Mouse (Mus musculus): Measurements from ENCODE around the gene Acap1. TPM values are rescaled to one million over a fixed set of nuclear protein-coding genes. Genes with fewer than 3 reads are reported as not detected.
A peak's percentile ranks its signal among the peaks of the same experiment; 100 is the strongest.

Gene Acap1
- polyA plus RNA-seq, 1 experiment from 2014 or later: 0.83 TPM

- no peak for ATAC-seq (ENCODE audit: low FRiP score)
- Histone ChIP-seq H3K9ac (no peak overlapping the region), H3K4me3 (replicated peaks) (no peak overlapping the region), H3K27me3 (no peaks in the 10 kb centered on the region), H3K27ac (no peak overlapping the region), H3K9me3 (no peaks in the 10 kb centered on the region), H3K4me1 (peaks cover 32% of the 10 kb centered on the region), H3K4me2 (no peak overlapping the region), H3K36me3 (replicated peaks) (peaks cover 89% of the 10 kb centered on the region)
- WGBS: 95% methylated on average over 6 of the region's 6 CpGs
Measured at GRCm38 (mm10) chr11:69911701-69912100, 16.4 kb upstream of the Acap1 start.

GRCm38 (mm10) chr11:69910781-69911560 is 15.6 kb upstream of the Acap1 start:
- 95% methylated on average over 17 of the region's 17 CpGs for WGBS
- Histone ChIP-seq H3K4me3 (replicated peaks) (no peak overlapping the region), H3K27me3 (no peaks in the 10 kb centered on the region), H3K27ac (no peak overlapping the region), H3K9me3 (no peaks in the 10 kb centered on the region), H3K4me2 (no peak overlapping the region), H3K36me3 (replicated peaks) (peaks cover 89% of the 10 kb centered on the region), H3K9ac (no peak overlapping the region), H3K4me1 (peaks cover 28% of the 10 kb centered on the region)
- no peak for ATAC-seq (ENCODE audit: low FRiP score)

- no peak for ATAC-seq (ENCODE audit: low FRiP score)
- WGBS: 95% methylated on average over 8 of the region's 8 CpGs
- no peak overlapping the region for H3K9ac ChIP-seq
- H3K27me3 ChIP-seq: no peaks in the 10 kb centered on the region
- H3K27ac ChIP-seq: no peak overlapping the region
- H3K36me3 ChIP-seq (replicated peaks): peaks cover 89% of the 10 kb centered on the region
- H3K9me3 ChIP-seq: no peaks in the 10 kb centered on the region
- peaks cover 21% of the 10 kb centered on the region for H3K4me1 ChIP-seq
- H3K4me3 ChIP-seq (replicated peaks): no peak overlapping the region
- no peak overlapping the region for H3K4me2 ChIP-seq
Measured at GRCm38 (mm10) chr11:69910177-69910576, 14.8 kb upstream of the Acap1 start.

- no peak overlapping the region for H3K4me2 ChIP-seq
- H3K4me1 ChIP-seq: peaks cover 11% of the 10 kb centered on the region
- H3K9ac ChIP-seq: no peak overlapping the region
- no peak for ATAC-seq (ENCODE audit: low FRiP score)
- no peak overlapping the region for H3K27ac ChIP-seq
- 89% methylated on average over 5 of the region's 5 CpGs for WGBS
- H3K9me3 ChIP-seq: no peaks in the 10 kb centered on the region
- no peaks in the 10 kb centered on the region for H3K27me3 ChIP-seq
- H3K36me3 ChIP-seq (replicated peaks): peaks cover 94% of the 10 kb centered on the region
- no peak overlapping the region for H3K4me3 ChIP-seq (replicated peaks)
Measured at GRCm38 (mm10) chr11:69909174-69909573, 13.8 kb upstream of the Acap1 start.

GRCm38 (mm10) chr11:69908645-69909044 is 13.3 kb upstream of the Acap1 start:
- 94% methylated on average over 11 of the region's 11 CpGs for WGBS
- Histone ChIP-seq H3K9me3 (no peaks in the 10 kb centered on the region), H3K4me2 (no peak overlapping the region), H3K27me3 (no peaks in the 10 kb centered on the region), H3K27ac (no peak overlapping the region), H3K4me3 (replicated peaks) (no peak overlapping the region), H3K4me1 (peaks cover 11% of the 10 kb centered on the region), H3K9ac (no peak overlapping the region), H3K36me3 (replicated peaks) (peaks cover 99% of the 10 kb centered on the region)
- ATAC-seq (ENCODE audit: low FRiP score): no peak

- H3K4me3 ChIP-seq (replicated peaks): 0 out of 2 replicates have a peak overlapping the region, but pooled peaks have one; percentile 1
- 97% methylated on average over 9 of the region's 9 CpGs for WGBS
Measured at GRCm38 (mm10) chr11:69904311-69904710, 9.0 kb upstream of the Acap1 start.

GRCm38 (mm10) chr11:69902972-69903371 is 7.6 kb upstream of the Acap1 start:
- H3K36me3 ChIP-seq (replicated peaks): peaks cover 51% of the 10 kb centered on the region
- 85% methylated on average over 13 of the region's 13 CpGs for WGBS
- ATAC-seq (ENCODE audit: low FRiP score): no peak
- H3K4me1 ChIP-seq: peaks cover 36% of the 10 kb centered on the region
- H3K27ac ChIP-seq: no peak overlapping the region
- H3K9me3 ChIP-seq: no peaks in the 10 kb centered on the region
- peak overlapping the region; percentile 94 for H3K9ac ChIP-seq
- peak overlapping the region; percentile 96 for H3K4me3 ChIP-seq (replicated peaks)
- peak overlapping the region; percentile 93 for H3K4me2 ChIP-seq
- H3K27me3 ChIP-seq: no peaks in the 10 kb centered on the region

More at GRCm38 (mm10) chr11:69904311-69904710, 9.0 kb upstream of the Acap1 start:
- no peaks in the 10 kb centered on the region for H3K9me3 ChIP-seq
- no peak overlapping the region for H3K9ac ChIP-seq
- H3K27me3 ChIP-seq: no peaks in the 10 kb centered on the region
- no peak overlapping the region for H3K27ac ChIP-seq
- no peak for ATAC-seq (ENCODE audit: low FRiP score)
- no peak overlapping the region for H3K4me2 ChIP-seq
- H3K4me1 ChIP-seq: peaks cover 23% of the 10 kb centered on the region
- H3K36me3 ChIP-seq (replicated peaks): peaks cover 65% of the 10 kb centered on the region

- Histone ChIP-seq H3K4me2 (peak overlapping the region; percentile 93), H3K9me3 (no peaks in the 10 kb centered on the region), H3K9ac (peak overlapping the region; percentile 94), H3K4me1 (peaks cover 37% of the 10 kb centered on the region), H3K4me3 (replicated peaks) (peak overlapping the region; percentile 96), H3K27ac (peak overlapping the region; percentile 98), H3K36me3 (replicated peaks) (peaks cover 46% of the 10 kb centered on the region), H3K27me3 (no peaks in the 10 kb centered on the region)
- under 1% methylated on average over 30 of the region's 39 CpGs for WGBS
- 0 out of 2 replicates have a peak, but pooled peaks have one; percentile 5 for ATAC-seq (ENCODE audit: low FRiP score)
Measured at GRCm38 (mm10) chr11:69901993-69902392, 6.7 kb upstream of the Acap1 start.

GRCm38 (mm10) chr11:69901406-69901846 is 6.1 kb upstream of the Acap1 start:
- WGBS: 0% methylated on average over 42 of the region's 42 CpGs
- H3K4me1 ChIP-seq: peaks cover 37% of the 10 kb centered on the region
- H3K4me2 ChIP-seq: peak overlapping the region; percentile 93
- no peaks in the 10 kb centered on the region for H3K27me3 ChIP-seq
- peak overlapping the region; percentile 96 for H3K4me3 ChIP-seq (replicated peaks)
- H3K27ac ChIP-seq: peak overlapping the region; percentile 98
- H3K9me3 ChIP-seq: no peaks in the 10 kb centered on the region
- peak; percentile 81 for ATAC-seq (ENCODE audit: low FRiP score)
- H3K9ac ChIP-seq: peak overlapping the region; percentile 94
- H3K36me3 ChIP-seq (replicated peaks): peaks cover 40% of the 10 kb centered on the region

- H3K4me2 ChIP-seq: peak within 1 kb of the TSS; percentile 93
- peak within 1 kb of the TSS; percentile 96 for H3K4me3 ChIP-seq (replicated peaks)
- peak within 1 kb of the TSS; percentile 94 for H3K9ac ChIP-seq
- WGBS: under 1% methylated on average over 38 of the region's 38 CpGs
- peak within 1 kb of the TSS; percentile 98 for H3K27ac ChIP-seq
- H3K9me3 ChIP-seq: no peaks in the 10 kb centered on the region
- H3K27me3 ChIP-seq: no peaks in the 10 kb centered on the region
- H3K4me1 ChIP-seq: peaks cover 37% of the 10 kb centered on the region
- peak; percentile 94 for ATAC-seq (ENCODE audit: low FRiP score)
- H3K36me3 ChIP-seq (replicated peaks): peaks cover 33% of the 10 kb centered on the region
Measured at GRCm38 (mm10) chr11:69900471-69901405, 5.4 kb upstream of the Acap1 start, which contains the start of the genes 2810408A11Rik and Neurl4. 2810408A11Rik (minus strand) TSS chr11:69900987. Neurl4 (plus strand) TSS chr11:69901072.

GRCm38 (mm10) chr11:69899870-69900269 is 4.5 kb upstream of the Acap1 start:
- H3K9me3 ChIP-seq: no peaks in the 10 kb centered on the region
- ATAC-seq (ENCODE audit: low FRiP score): no peak
- H3K27ac ChIP-seq: no peak overlapping the region
- peak overlapping the region; percentile 94 for H3K9ac ChIP-seq
- WGBS: 25% methylated on average over 4 of the region's 4 CpGs
- no peaks in the 10 kb centered on the region for H3K27me3 ChIP-seq
- H3K4me3 ChIP-seq (replicated peaks): peak overlapping the region; percentile 96
- peak overlapping the region; percentile 93 for H3K4me2 ChIP-seq
- H3K36me3 ChIP-seq (replicated peaks): peaks cover 25% of the 10 kb centered on the region
- H3K4me1 ChIP-seq: peaks cover 37% of the 10 kb centered on the region

GRCm38 (mm10) chr11:69894671-69895070 is 668 bp downstream of the Acap1 start:
- H3K9me3 ChIP-seq: no peaks in the 10 kb centered on the region
- H3K4me1 ChIP-seq: peaks cover 17% of the 10 kb centered on the region
- no peaks in the 10 kb centered on the region for H3K27me3 ChIP-seq
- 86% methylated on average over 5 of the region's 5 CpGs for WGBS
- no peak for ATAC-seq (ENCODE audit: low FRiP score)
- H3K4me2 ChIP-seq: no peak overlapping the region
- H3K9ac ChIP-seq: no peak overlapping the region
- H3K4me3 ChIP-seq (replicated peaks): no peak overlapping the region
- H3K27ac ChIP-seq: no peak overlapping the region
- H3K36me3 ChIP-seq (replicated peaks): peaks cover 4% of the 10 kb centered on the region; the same call in 1 of the 2 replicates
